Mouse (Mus musculus) layer of hippocampus, adult 8-10 months (tissue): ENCODE measurements around the gene 2310079G19Rik. TPM values are rescaled to one million over a fixed set of nuclear protein-coding genes. Genes with fewer than 3 reads are reported as not detected.

Experiments
- total RNA-seq, 4 experiments: library from RNA; stranded (reverse); gene quantifications; 2 replicates each; pipeline ENCODE4 v1.2.4; 2022

The 2310079G19Rik gene
- total RNA-seq, 4 experiments from 2014 or later = not detected

Other genes with a start within 250 kb of the 2310079G19Rik start
- gene Cldn17, start 120.7 kb downstream of the 2310079G19Rik start, total RNA-seq = not detected
- gene Cldn8, start 64.5 kb downstream of the 2310079G19Rik start, total RNA-seq = not detected
- not detected for gene Krtap24-1, start 15.4 kb downstream of the 2310079G19Rik start, total RNA-seq
- gene Krtap26-1, start 20.1 kb upstream of the 2310079G19Rik start, total RNA-seq = not detected
- not detected for gene Krtap27-1, start 44.0 kb upstream of the 2310079G19Rik start, total RNA-seq
- not detected for gene 2310061N02Rik, start 80.3 kb upstream of the 2310079G19Rik start, total RNA-seq
- not detected for gene Krtap13-1, start 101.2 kb upstream of the 2310079G19Rik start, total RNA-seq
- gene Krtap13, start 124.0 kb upstream of the 2310079G19Rik start, total RNA-seq = not detected
- gene 2310034C09Rik, start 131.2 kb upstream of the 2310079G19Rik start, total RNA-seq = not detected
- not detected for gene 2310057N15Rik, start 146.5 kb upstream of the 2310079G19Rik start, total RNA-seq
- gene Gm5965, start 150.2 kb upstream of the 2310079G19Rik start, total RNA-seq = not detected
- not detected for gene Gm20741, start 184.6 kb upstream of the 2310079G19Rik start, total RNA-seq
- gene Krtap15, start 192.5 kb upstream of the 2310079G19Rik start, total RNA-seq = not detected
- not detected for gene Krtap14, start 198.5 kb upstream of the 2310079G19Rik start, total RNA-seq
- gene Krtap19-1, start 241.7 kb upstream of the 2310079G19Rik start, total RNA-seq = not detected
- gene Krtap19-2, start 246.6 kb upstream of the 2310079G19Rik start, total RNA-seq = not detected